Mouse (Mus musculus) liver (tissue): ENCODE data around the gene Gtf3c5.

ENCODE experiments used
- DNase-seq: peaks from one replicate; pipeline ENCODE4 v3.0.0-alpha.2; 2020; ENCODE audit warnings: mixed read lengths

Gtf3c5 gene

GRCm38 (mm10) chr2:28583651-28584050, at the start of gene Gtf3c5:
Gtf3c5 (minus strand) TSS chr2:28583751.
- DNase-seq, result no peak

GRCm38 (mm10) chr2:28633136-28633535, 49.6 kb upstream of the Gtf3c5 start:
- no peak for DNase-seq

GRCm38 (mm10) chr2:28632626-28633025, 49.1 kb upstream of the Gtf3c5 start:
- DNase-seq, result no peak

GRCm38 (mm10) chr2:28629911-28630381, 46.4 kb upstream of the Gtf3c5 start:
- peak; percentile 25 for DNase-seq

- DNase-seq, result no peak
Observed at GRCm38 (mm10) chr2:28628053-28628452, 44.5 kb upstream of the Gtf3c5 start.

GRCm38 (mm10) chr2:28626038-28626437, 42.5 kb upstream of the Gtf3c5 start:
- DNase-seq, result no peak

GRCm38 (mm10) chr2:28624870-28625269, 41.3 kb upstream of the Gtf3c5 start:
- DNase-seq, result peak; percentile 36

GRCm38 (mm10) chr2:28622521-28623124, 39.1 kb upstream of the Gtf3c5 start:
- peak; percentile 82 for DNase-seq

GRCm38 (mm10) chr2:28621664-28622171, 38.2 kb upstream of the Gtf3c5 start, which contains the start of gene Gfi1b:
Gfi1b (minus strand) TSS chr2:28621982.
- DNase-seq, result peak; percentile 81

GRCm38 (mm10) chr2:28621111-28621510, 37.6 kb upstream of the Gtf3c5 start:
- DNase-seq, result no peak

- peak; percentile 48 for DNase-seq
Observed at GRCm38 (mm10) chr2:28620522-28620921, 37.0 kb upstream of the Gtf3c5 start.

GRCm38 (mm10) chr2:28619369-28619768, 35.8 kb upstream of the Gtf3c5 start:
- peak; percentile 45 for DNase-seq

- peak; percentile 36 for DNase-seq
Observed at GRCm38 (mm10) chr2:28618777-28619336, 35.3 kb upstream of the Gtf3c5 start.

GRCm38 (mm10) chr2:28617498-28618486, 34.2 kb upstream of the Gtf3c5 start:
- DNase-seq, result peak; percentile 71

- peak; percentile 92 for DNase-seq
Observed at GRCm38 (mm10) chr2:28616874-28617273, 33.3 kb upstream of the Gtf3c5 start.

GRCm38 (mm10) chr2:28616358-28616757, 32.8 kb upstream of the Gtf3c5 start:
- DNase-seq, result peak; percentile 77

GRCm38 (mm10) chr2:28613599-28613998, 30.0 kb upstream of the Gtf3c5 start:
- DNase-seq, result peak; percentile 7

- peak; percentile 36 for DNase-seq
Observed at GRCm38 (mm10) chr2:28612436-28613063, 29.0 kb upstream of the Gtf3c5 start.

GRCm38 (mm10) chr2:28611407-28611787, 27.8 kb upstream of the Gtf3c5 start:
- peak; percentile 5 for DNase-seq

- peak; percentile 3 for DNase-seq
Observed at GRCm38 (mm10) chr2:28610716-28611406, 27.3 kb upstream of the Gtf3c5 start.

GRCm38 (mm10) chr2:28609851-28610250, 26.3 kb upstream of the Gtf3c5 start:
- DNase-seq, result no peak
